Mouse (Mus musculus) MEL (cell line): Measurements from ENCODE around the gene Fbn1. TPM values are rescaled to one million over a fixed set of nuclear protein-coding genes. Genes with fewer than 3 reads are reported as not detected.
A peak's percentile ranks its signal among the peaks of the same experiment; 100 is the strongest.

Experiments
- DNase-seq: peaks from one replicate; pipeline ENCODE4 v3.0.0; 2011; ENCODE audit warnings: low read depth, low spot score
- H3K27ac ChIP-seq: 2 replicates; pipeline ENCODE4 v1.5.1; 2012; ENCODE audit warnings: low read depth, mild to moderate bottlenecking, control low read depth, low read length, moderate library complexity; ENCODE audit not compliant: control insufficient read depth
- H3K27me3 ChIP-seq, 2 experiments: fragments of 150-350 bp in 1 of 2; sonication (generic) in 1 of 2; 2 replicates each; pipeline ENCODE4 v1.6.1; 2012; ENCODE audit warnings: low read length in 2 of 2, mild to moderate bottlenecking in 2 of 2, improper control_type of control experiment in 1 of 2, moderate library complexity in 1 of 2; ENCODE audit not compliant: insufficient read depth in 2 of 2, control insufficient read depth in 1 of 2
- H3K36me3 ChIP-seq, 2 experiments: 2 replicates each; pipeline ENCODE4 v1.6.1; 2012 to 2014; ENCODE audit warnings: low read length in 2 of 2, improper control_type of control experiment in 1 of 2, inconsistent platforms in 1 of 2, mild to moderate bottlenecking in 1 of 2; ENCODE audit not compliant: insufficient read depth in 2 of 2, control insufficient read depth in 1 of 2
- H3K4me1 ChIP-seq, 2 experiments: fragments of 150-350 bp in 1 of 2; sonication (generic) in 1 of 2; 2 replicates each; pipeline ENCODE4 v1.6.1; 2012; ENCODE audit warnings: low read length in 2 of 2, improper control_type of control experiment in 1 of 2, mild to moderate bottlenecking in 1 of 2; ENCODE audit not compliant: insufficient read depth in 2 of 2, control insufficient read depth in 1 of 2
- H3K4me3 ChIP-seq, 2 experiments: fragments of 150-350 bp in 1 of 2; sonication (generic) in 1 of 2; 2 replicates each; pipeline ENCODE4 v1.5.1; 2012; ENCODE audit warnings: low read depth in 2 of 2, low read length in 2 of 2, mild to moderate bottlenecking in 2 of 2, moderate library complexity in 2 of 2, control low read depth in 1 of 2, improper control_type of control experiment in 1 of 2; ENCODE audit not compliant: control insufficient read depth in 1 of 2, insufficient read depth in 1 of 2
- H3K79me2 ChIP-seq: 2 replicates; pipeline ENCODE4 v1.6.1; 2012; ENCODE audit warnings: mild to moderate bottlenecking, low read length, moderate library complexity; ENCODE audit not compliant: control insufficient read depth, poor library complexity, insufficient read depth
- H3K9ac ChIP-seq: 2 replicates; pipeline ENCODE4 v1.6.1; 2012; ENCODE audit warnings: low read depth, mild to moderate bottlenecking, control low read depth, low read length, moderate library complexity; ENCODE audit not compliant: control insufficient read depth, poor library complexity, severe bottlenecking
- H3K9me3 ChIP-seq: fragments of 150-350 bp; sonication (generic); replicated peaks from 2 replicates; pipeline ENCODE4 v1.6.1; 2012; ENCODE audit warnings: mild to moderate bottlenecking, low read length, improper control_type of control experiment, moderate library complexity; ENCODE audit not compliant: insufficient read depth
- CHD1 ChIP-seq: IDR thresholded peaks from 2 replicates; pipeline ENCODE4 v1.6.1; 2012; ENCODE audit warnings: low read depth, mild to moderate bottlenecking, inconsistent platforms, low read length, improper control_type of control experiment
- CHD2 ChIP-seq: IDR thresholded peaks from 2 replicates; pipeline ENCODE4 v1.6.1; 2011; ENCODE audit warnings: low read length, improper control_type of control experiment
- CTCF ChIP-seq, 3 experiments: IDR thresholded peaks in 2 of 3; conservative IDR thresholded peaks in 1 of 3; 2 replicates each; pipeline ENCODE4 v1.5.1; 2011 to 2012; ENCODE audit warnings: low read length in 3 of 3, low read depth in 2 of 3, mild to moderate bottlenecking in 2 of 3, improper control_type of control experiment in 1 of 3, inconsistent platforms in 1 of 3, mixed read lengths in 1 of 3, moderate library complexity in 1 of 3; ENCODE audit not compliant: control insufficient read depth in 1 of 3, insufficient read depth in 1 of 3, poor library complexity in 1 of 3, severe bottlenecking in 1 of 3
- ELF1 ChIP-seq: IDR thresholded peaks from 2 replicates; pipeline ENCODE4 v1.6.1; 2014; ENCODE audit warnings: low read depth, mild to moderate bottlenecking, inconsistent platforms, low read length, improper control_type of control experiment, moderate library complexity
- EP300 ChIP-seq, 2 experiments: IDR thresholded peaks; 2 replicates each; pipeline ENCODE4 v1.6.1; 2011; ENCODE audit warnings: improper control_type of control experiment in 2 of 2, low read length in 2 of 2, low read depth in 1 of 2, mild to moderate bottlenecking in 1 of 2
- GATA1 ChIP-seq: IDR thresholded peaks from 2 replicates; pipeline ENCODE4 v1.6.1; 2011; ENCODE audit warnings: low read depth, low read length, improper control_type of control experiment
- HCFC1 ChIP-seq: IDR thresholded peaks from 2 replicates; pipeline ENCODE4 v1.6.1; 2012; ENCODE audit warnings: low read depth, mild to moderate bottlenecking, inconsistent platforms, low read length, improper control_type of control experiment, moderate library complexity
- KAT2A ChIP-seq: conservative IDR thresholded peaks from 2 replicates; pipeline ENCODE4 v1.6.1; 2012; ENCODE audit warnings: low read depth, low read length, improper control_type of control experiment, inconsistent platforms
- MAZ ChIP-seq: IDR thresholded peaks from 2 replicates; pipeline ENCODE4 v1.6.1; 2012; ENCODE audit warnings: low read depth, mild to moderate bottlenecking, inconsistent platforms, low read length, improper control_type of control experiment
- MEF2A ChIP-seq: IDR thresholded peaks from 2 replicates; pipeline ENCODE4 v1.6.1; 2014; ENCODE audit warnings: low read depth, mild to moderate bottlenecking, inconsistent platforms, low read length, improper control_type of control experiment; ENCODE audit not compliant: poor library complexity, insufficient replicate concordance, severe bottlenecking; ENCODE audit errors: extremely low read depth
- MXI1 ChIP-seq: IDR thresholded peaks from 2 replicates; pipeline ENCODE4 v1.6.1; 2011; ENCODE audit warnings: mild to moderate bottlenecking, low read depth, low read length, improper control_type of control experiment
- MYB ChIP-seq: IDR thresholded peaks from 2 replicates; pipeline ENCODE4 v1.6.1; 2011; ENCODE audit warnings: mild to moderate bottlenecking, low read depth, low read length, improper control_type of control experiment
- NELFE ChIP-seq: IDR thresholded peaks from 2 replicates; pipeline ENCODE4 v1.6.1; 2011; ENCODE audit warnings: low read depth, low read length, improper control_type of control experiment
- POLR2A ChIP-seq, 2 experiments: IDR thresholded peaks; 2 replicates each; pipeline ENCODE4 v1.6.1; 2011 to 2012; ENCODE audit warnings: low read length in 2 of 2, mild to moderate bottlenecking in 2 of 2, control low read depth in 1 of 2, improper control_type of control experiment in 1 of 2, low read depth in 1 of 2, moderate library complexity in 1 of 2; ENCODE audit not compliant: control insufficient read depth in 1 of 2, insufficient read depth in 1 of 2, poor library complexity in 1 of 2
- POLR2AphosphoS2 ChIP-seq: IDR thresholded peaks from 2 replicates; pipeline ENCODE4 v1.6.1; 2011; ENCODE audit warnings: low read length, improper control_type of control experiment
- RAD21 ChIP-seq: IDR thresholded peaks from 2 replicates; pipeline ENCODE4 v1.6.1; 2011; ENCODE audit warnings: mild to moderate bottlenecking, low read depth, low read length, improper control_type of control experiment
- RCOR1 ChIP-seq: IDR thresholded peaks from 2 replicates; pipeline ENCODE4 v1.6.1; 2012; ENCODE audit warnings: low read depth, mild to moderate bottlenecking, inconsistent platforms, low read length, improper control_type of control experiment
- SIN3A ChIP-seq: IDR thresholded peaks from 2 replicates; pipeline ENCODE4 v1.6.1; 2012; ENCODE audit warnings: low read length, improper control_type of control experiment, inconsistent platforms
- SMC3 ChIP-seq: IDR thresholded peaks from 2 replicates; pipeline ENCODE4 v1.6.1; 2011; ENCODE audit warnings: low read depth, low read length, improper control_type of control experiment
- TAL1 ChIP-seq: IDR thresholded peaks from 2 replicates; pipeline ENCODE4 v1.6.1; 2012; ENCODE audit warnings: mild to moderate bottlenecking, inconsistent platforms, low read length, moderate library complexity, mixed read lengths
- TCF12 ChIP-seq: IDR thresholded peaks from 2 replicates; pipeline ENCODE4 v1.6.1; 2014; ENCODE audit warnings: low read depth, mild to moderate bottlenecking, inconsistent platforms, low read length, improper control_type of control experiment, moderate library complexity
- UBTF ChIP-seq: IDR thresholded peaks from 2 replicates; pipeline ENCODE4 v1.6.1; 2012; ENCODE audit warnings: low read depth, mild to moderate bottlenecking, inconsistent platforms, low read length, improper control_type of control experiment, moderate library complexity, borderline replicate concordance; ENCODE audit not compliant: insufficient read depth
- USF1 ChIP-seq: IDR thresholded peaks from 2 replicates; pipeline ENCODE4 v1.6.1; 2014; ENCODE audit warnings: low read depth, mild to moderate bottlenecking, inconsistent platforms, low read length, improper control_type of control experiment, moderate library complexity
- USF2 ChIP-seq, 2 experiments: IDR thresholded peaks; 2 replicates each; pipeline ENCODE4 v1.6.1; 2011 to 2012; ENCODE audit warnings: improper control_type of control experiment in 2 of 2, low read length in 2 of 2, borderline replicate concordance in 1 of 2, inconsistent platforms in 1 of 2, low read depth in 1 of 2, mild to moderate bottlenecking in 1 of 2; ENCODE audit not compliant: insufficient read depth in 1 of 2
- ZC3H11A ChIP-seq: IDR thresholded peaks from 2 replicates; pipeline ENCODE4 v1.6.1; 2012; ENCODE audit warnings: low read depth, mild to moderate bottlenecking, inconsistent platforms, low read length, improper control_type of control experiment
- ZMIZ1 ChIP-seq: IDR thresholded peaks from 2 replicates; pipeline ENCODE4 v1.6.1; 2012; ENCODE audit warnings: low read depth, mild to moderate bottlenecking, inconsistent platforms, low read length, improper control_type of control experiment, moderate library complexity
- ZNF384 ChIP-seq: IDR thresholded peaks from 2 replicates; pipeline ENCODE4 v1.6.1; 2012; ENCODE audit warnings: low read depth, mild to moderate bottlenecking, inconsistent platforms, low read length, improper control_type of control experiment
- polyA plus RNA-seq, 2 experiments: library from polyadenylated mRNA; stranded (reverse) in 1 of 2; unstranded in 1 of 2; fragments of >175 nt in 1 of 2; fragments of >200 nt in 1 of 2; gene quantifications; 2 replicates each; pipeline versions ENCODE4 v1.2.1 to v1.2.4; 2012; ENCODE audit warnings: low replicate concordance in 2 of 2, low read depth in 1 of 2; ENCODE audit not compliant: insufficient read length in 2 of 2, insufficient read depth in 1 of 2, missing spikeins in 1 of 2
- total RNA-seq: library from RNA; depleted of rRNA; stranded (reverse); fragments of 300-350 nt; gene quantifications from 2 replicates; pipeline ENCODE4 v1.2.3, GENCODE M21; 2012

Fbn1 gene
- total and polyA plus RNA-seq, 3 experiments, result 0.01 TPM; not detected in 2

DNA sequence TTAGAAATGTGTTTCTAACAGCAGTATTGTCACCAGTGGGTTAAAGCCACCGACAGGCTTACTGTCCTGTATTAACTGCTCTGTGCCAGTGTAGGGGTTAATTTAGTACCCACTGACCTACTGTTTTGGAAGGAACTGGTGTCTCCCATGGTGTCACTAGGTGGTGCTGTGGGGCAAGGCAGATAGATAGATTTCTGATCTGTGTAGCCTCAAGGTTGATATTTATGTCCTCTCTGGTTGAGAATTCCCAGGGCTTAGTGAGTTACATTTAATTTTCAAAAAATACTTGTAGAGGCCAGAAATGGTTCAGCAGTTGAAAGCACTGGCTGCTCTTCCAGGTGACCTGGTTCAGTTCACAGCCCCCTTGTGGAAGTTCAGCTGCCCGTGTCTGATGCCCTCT lies 255.5 kb downstream of the Fbn1 start (continued):
- TF ChIP-seq ZMIZ1, result no peak
- TF ChIP-seq USF2 (IDR thresholded peaks at IDR 0.05; ENCODE audit: borderline replicate concordance in 1 of 2, insufficient read depth in 1 of 2, low read depth in 1 of 2, low read length in 2 of 2), result no peak
- no peak for TF ChIP-seq KAT2A
- TF ChIP-seq ZC3H11A, result no peak
- no peak for TF ChIP-seq USF1
- TF ChIP-seq TAL1, result no peak
- no peak for TF ChIP-seq NELFE
- 0 out of 2 replicates have a peak, but pooled peaks have one; percentile 39 for TF ChIP-seq MAZ
- TF ChIP-seq MXI1, result no peak
- TF ChIP-seq CHD1, result no peak

DNA sequence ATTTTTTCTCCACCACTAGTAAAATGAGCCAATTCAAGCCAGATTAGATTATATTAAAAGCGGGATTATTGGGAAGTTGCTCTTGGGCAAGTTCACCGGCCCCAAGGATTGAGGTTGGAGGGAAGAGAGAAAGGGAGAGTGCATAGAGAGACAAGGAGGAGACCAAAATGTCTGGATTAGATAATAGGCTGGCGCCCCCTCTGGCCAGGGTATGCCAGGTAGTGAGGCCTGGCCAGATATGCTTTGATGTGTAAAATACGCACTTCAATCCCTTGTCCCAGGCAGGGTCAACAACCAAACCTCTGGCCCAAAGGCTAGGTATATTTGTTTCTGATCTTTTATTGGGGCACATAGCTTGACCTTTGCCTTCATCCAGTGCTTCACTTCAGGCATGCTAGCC lies 256.0 kb downstream of the Fbn1 start:
- H3K4me1 ChIP-seq, result peaks cover 0 to 14% of the 10 kb centered on the region in 2 experiments; a peak in 2 of 4 replicates
- H3K27ac ChIP-seq, result no peak overlapping the region
- peaks cover 58% of the 10 kb centered on the region for H3K79me2 ChIP-seq
- H3K36me3 ChIP-seq, result peaks cover 41 to 51% of the 10 kb centered on the region in 2 experiments
- no peaks in the 10 kb centered on the region for H3K27me3 ChIP-seq
- H3K9ac ChIP-seq, result no peak overlapping the region
- H3K9me3 ChIP-seq, result no peaks in the 10 kb centered on the region
- peak; percentile 49 for DNase-seq
- no peak overlapping the region for H3K4me3 ChIP-seq
- TF ChIP-seq RCOR1 (no peak), USF2 (IDR thresholded peaks at IDR 0.05; ENCODE audit: borderline replicate concordance in 1 of 2, insufficient read depth in 1 of 2, low read depth in 1 of 2, low read length in 2 of 2) (no peak), TCF12 (no peak), MYB (no peak), SIN3A (no peak), SMC3 (no peak), POLR2A (IDR thresholded peaks at IDR 0.05; ENCODE audit: control insufficient read depth in 1 of 2, insufficient read depth in 1 of 2, low read depth in 1 of 2, low read length in 2 of 2, poor library complexity in 1 of 2) (peak in 1 of 2 experiments; percentile 17; a peak in 1 of 4 replicates), USF1 (no peak), POLR2AphosphoS2 (0 out of 2 replicates have a peak, but pooled peaks have one; percentile 18), RAD21 (no peak), UBTF (no peak), ELF1 (no peak), GATA1 (no peak), CHD2 (no peak), KAT2A (no peak), TAL1 (no peak), HCFC1 (no peak), CHD1 (no peak), MEF2A (no peak), EP300 (IDR thresholded peaks at IDR 0.05; ENCODE audit: low read depth in 1 of 2, low read length in 2 of 2) (no peak), NELFE (no peak), CTCF (IDR thresholded peaks at IDR 0.05 in 2 of 3, conservative IDR thresholded peaks at IDR 0.05 in 1 of 3; ENCODE audit: control insufficient read depth in 1 of 3, insufficient read depth in 1 of 3, low read depth in 2 of 3, low read length in 3 of 3, poor library complexity in 1 of 3, severe bottlenecking in 1 of 3) (peak; percentile 29 to 49 (median 40)), MAZ (no peak), ZNF384 (no peak)
